Mouse (Mus musculus): ENCODE measurements around the gene Vmn2r111. TPM values are rescaled to one million over a fixed set of nuclear protein-coding genes. Genes with fewer than 3 reads are reported as not detected.
"Not testable (repeated sequence)": the region's sequence is repeated elsewhere in the genome, so short reads cannot be mapped to it uniquely, and the experiment has no call there.

Gene Vmn2r111
- not detected in 2 replicates for polyA plus RNA-seq (2015; fragmentation: Nextera tagmentation; extraction: Ambion mirVana)

DNA sequence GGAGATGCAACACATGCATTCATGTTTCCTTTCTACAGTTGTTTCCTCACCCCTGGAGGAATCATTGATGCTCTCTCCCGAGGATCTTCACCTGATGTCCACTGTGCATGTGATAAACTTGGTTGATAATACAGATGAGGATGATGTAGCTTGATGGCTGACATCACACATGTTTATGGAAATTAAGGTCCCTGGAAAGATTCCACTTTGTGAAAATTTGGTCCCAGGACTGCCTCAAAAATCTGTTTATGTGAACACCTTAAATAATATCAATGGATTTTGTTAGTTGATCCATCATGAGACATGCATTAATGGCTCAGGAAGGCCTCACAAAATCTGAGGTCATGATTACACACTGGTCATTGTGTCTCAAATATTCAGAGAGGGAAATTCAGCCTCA lies at the start of gene Vmn2r111:
Gene Vmn2r111 (minus strand): TSS at position 101 of the 400 bp plus-strand sequence.
- 42% methylated on average over 1 of the region's 1 CpGs for whole genome bisulfite sequencing
- H3K27me3 ChIP-seq (ENCODE audit: control insufficient read depth, insufficient read depth, low read length); H3K36me3 ChIP-seq (ENCODE audit: control insufficient read depth, insufficient read depth, low read length); H3K9ac ChIP-seq (ENCODE audit: low read length); H3K4me3 ChIP-seq (replicated peaks; ENCODE audit: low read length); H3K9me3 ChIP-seq (replicated peaks; ENCODE audit: control insufficient read depth, low read length); ATAC-seq (ENCODE audit: insufficient read depth, low FRiP score); H3K4me1 ChIP-seq (ENCODE audit: control insufficient read depth, insufficient read depth, low read length); H3K27ac ChIP-seq (ENCODE audit: low read length); H3K4me2 ChIP-seq (ENCODE audit: low read depth, low read length): not testable (repeated sequence)

DNA sequence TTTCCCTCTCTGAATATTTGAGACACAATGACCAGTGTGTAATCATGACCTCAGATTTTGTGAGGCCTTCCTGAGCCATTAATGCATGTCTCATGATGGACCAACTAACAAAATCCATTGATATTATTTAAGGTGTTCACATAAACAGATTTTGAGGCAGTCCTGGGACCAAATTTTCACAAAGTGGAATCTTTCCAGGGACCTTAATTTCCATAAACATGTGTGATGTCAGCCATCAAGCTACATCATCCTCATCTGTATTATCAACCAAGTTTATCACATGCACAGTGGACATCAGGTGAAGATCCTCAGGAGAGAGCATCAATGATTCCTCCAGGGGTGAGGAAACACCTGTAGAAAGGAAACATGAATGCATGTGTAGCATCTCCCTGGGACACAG lies 27.4 kb upstream of the Vmn2r111 start, which contains the start of gene Vmn2r112:
Gene Vmn2r112 (plus strand): TSS at position 301 of the 400 bp plus-strand sequence.
- H3K9ac ChIP-seq (ENCODE audit: low read length); H3K4me2 ChIP-seq (ENCODE audit: low read depth, low read length); H3K27me3 ChIP-seq (ENCODE audit: control insufficient read depth, insufficient read depth, low read length); ATAC-seq (ENCODE audit: insufficient read depth, low FRiP score); H3K27ac ChIP-seq (ENCODE audit: low read length); H3K36me3 ChIP-seq (ENCODE audit: control insufficient read depth, insufficient read depth, low read length); H3K9me3 ChIP-seq (replicated peaks; ENCODE audit: control insufficient read depth, low read length); H3K4me3 ChIP-seq (replicated peaks; ENCODE audit: low read length); H3K4me1 ChIP-seq (ENCODE audit: control insufficient read depth, insufficient read depth, low read length): not testable (repeated sequence)

DNA sequence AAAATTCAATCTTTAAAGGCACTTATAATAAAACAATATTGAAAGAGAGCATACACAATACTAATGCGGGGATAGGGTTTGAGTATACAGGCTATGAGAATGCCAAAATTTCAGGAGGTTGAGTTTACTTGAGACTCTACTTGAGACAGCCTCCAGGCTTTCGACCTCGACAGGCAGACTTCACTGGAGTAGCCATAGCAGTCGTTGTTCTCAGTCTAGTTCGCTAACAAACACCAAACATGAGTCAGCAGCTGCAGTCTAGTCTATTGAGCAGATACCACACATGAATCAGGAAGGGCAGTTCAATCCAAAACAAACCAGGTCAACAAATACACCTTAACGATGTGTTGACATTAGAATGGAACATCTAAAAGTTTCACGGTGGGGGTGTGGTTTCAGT lies 52.8 kb downstream of the Vmn2r111 start:
- ATAC-seq (ENCODE audit: insufficient read depth, low FRiP score); H3K9ac ChIP-seq (ENCODE audit: low read length); H3K4me2 ChIP-seq (ENCODE audit: low read depth, low read length); H3K4me1 ChIP-seq (ENCODE audit: control insufficient read depth, insufficient read depth, low read length); H3K9me3 ChIP-seq (replicated peaks; ENCODE audit: control insufficient read depth, low read length); H3K27me3 ChIP-seq (ENCODE audit: control insufficient read depth, insufficient read depth, low read length); H3K4me3 ChIP-seq (replicated peaks; ENCODE audit: low read length); H3K27ac ChIP-seq (ENCODE audit: low read length); H3K36me3 ChIP-seq (ENCODE audit: control insufficient read depth, insufficient read depth, low read length): not testable (repeated sequence)
- 78% methylated on average over 7 of the region's 7 CpGs for WGBS

DNA sequence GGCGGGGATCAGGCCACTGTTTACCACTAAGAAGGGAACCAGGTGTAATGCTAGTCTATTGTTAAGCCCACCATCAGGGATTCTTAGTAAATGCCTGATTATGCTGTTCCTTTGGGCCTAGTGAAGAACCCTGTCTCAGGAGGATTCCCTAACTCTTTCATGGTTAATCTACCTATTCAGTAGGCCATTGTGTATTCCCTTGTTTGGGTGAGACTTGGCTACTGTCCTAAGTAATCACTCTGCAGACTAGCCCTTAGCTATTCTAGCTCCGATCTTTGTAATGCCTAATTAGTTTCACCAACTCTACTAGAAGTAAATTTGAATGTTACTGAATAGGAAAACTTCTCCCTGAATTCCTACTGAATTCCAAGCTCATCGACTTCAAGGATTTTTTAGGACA lies 53.2 kb downstream of the Vmn2r111 start:
- H3K27ac ChIP-seq (ENCODE audit: low read length); ATAC-seq (ENCODE audit: insufficient read depth, low FRiP score); H3K4me1 ChIP-seq (ENCODE audit: control insufficient read depth, insufficient read depth, low read length); H3K36me3 ChIP-seq (ENCODE audit: control insufficient read depth, insufficient read depth, low read length); H3K4me2 ChIP-seq (ENCODE audit: low read depth, low read length); H3K4me3 ChIP-seq (replicated peaks; ENCODE audit: low read length); H3K9me3 ChIP-seq (replicated peaks; ENCODE audit: control insufficient read depth, low read length); H3K9ac ChIP-seq (ENCODE audit: low read length); H3K27me3 ChIP-seq (ENCODE audit: control insufficient read depth, insufficient read depth, low read length): not testable (repeated sequence)
- WGBS = 75% methylated on average over 3 of the region's 3 CpGs

DNA sequence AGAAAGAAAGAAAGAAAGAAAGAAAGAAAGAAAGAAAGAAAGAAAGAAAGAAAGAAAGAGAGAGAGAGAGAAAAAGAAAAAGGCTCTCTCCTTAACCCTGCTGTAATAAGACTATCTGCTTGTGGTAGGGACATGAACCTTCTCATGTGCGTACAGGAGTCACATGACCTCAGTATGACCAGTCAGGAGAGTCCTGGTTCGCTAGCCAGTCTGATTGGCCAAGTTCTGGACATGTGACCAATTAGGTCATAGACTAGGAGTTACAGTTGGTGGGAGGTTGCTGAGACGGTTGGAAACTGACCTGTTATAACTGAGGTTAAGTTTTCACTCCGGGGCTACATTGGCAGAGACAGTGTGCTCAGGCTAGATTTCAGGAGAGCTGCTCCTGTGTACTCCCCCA lies 76.2 kb downstream of the Vmn2r111 start:
- no peaks in the 10 kb centered on the region for H3K9me3 ChIP-seq (replicated peaks; ENCODE audit: control insufficient read depth, low read length)

More for the DNA sequence above, 76.2 kb downstream of the Vmn2r111 start:
- ATAC-seq (ENCODE audit: insufficient read depth, low FRiP score) = no peak
- H3K36me3 ChIP-seq (ENCODE audit: control insufficient read depth, insufficient read depth, low read length) = no peaks in the 10 kb centered on the region
- WGBS = 72% methylated on average over 4 of the region's 4 CpGs
- no peaks in the 10 kb centered on the region for H3K4me1 ChIP-seq (ENCODE audit: control insufficient read depth, insufficient read depth, low read length)
- no peak overlapping the region for H3K27ac ChIP-seq (ENCODE audit: low read length)
- no peak overlapping the region for H3K4me3 ChIP-seq (replicated peaks; ENCODE audit: low read length)
- H3K27me3 ChIP-seq (ENCODE audit: control insufficient read depth, insufficient read depth, low read length) = no peaks in the 10 kb centered on the region
- no peak overlapping the region for H3K9ac ChIP-seq (ENCODE audit: low read length)
- H3K4me2 ChIP-seq (ENCODE audit: low read depth, low read length) = no peak overlapping the region

Other genes starting within 250 kb of the Vmn2r111 start
- gene Zfp944, start 212.1 kb downstream of the Vmn2r111 start, polyA plus RNA-seq (2015; fragmentation: Nextera tagmentation; extraction: Ambion mirVana) = 11.8 and 13.9 TPM in 2 replicates
- gene Zfp758, start 212.0 kb downstream of the Vmn2r111 start, polyA plus RNA-seq (2015; fragmentation: Nextera tagmentation; extraction: Ambion mirVana) = 9.4 and 12.0 TPM in 2 replicates
- 15.9 and 16.4 TPM in 2 replicates for gene Zfp946, start 149.3 kb downstream of the Vmn2r111 start, polyA plus RNA-seq (2015; fragmentation: Nextera tagmentation; extraction: Ambion mirVana)
- not detected in 2 replicates for gene Vmn2r112, start 27.5 kb upstream of the Vmn2r111 start, polyA plus RNA-seq (2015; fragmentation: Nextera tagmentation; extraction: Ambion mirVana)

Data from stomach, embryonic 16.5 days (tissue).